Mouse (Mus musculus) heart, postnatal 4 days (tissue): Measurements from ENCODE around the gene Aif1. TPM values are rescaled to one million over a fixed set of nuclear protein-coding genes. Genes with fewer than 3 reads are reported as not detected.
"Not testable (repeated sequence)": the region's sequence is repeated elsewhere in the genome, so short reads cannot be mapped to it uniquely, and the experiment has no call there.

Experiments
- DNase-seq: peaks from one replicate; pipeline ENCODE4 v3.0.0; 2021
- total RNA-seq, 2 experiments: library from RNA; stranded (reverse); gene quantifications; 2 replicates each; pipeline ENCODE4 v1.2.3; 2021

Gene Aif1
- total RNA-seq, 2 experiments from 2014 or later: 2.9 to 3.4 TPM

DNA sequence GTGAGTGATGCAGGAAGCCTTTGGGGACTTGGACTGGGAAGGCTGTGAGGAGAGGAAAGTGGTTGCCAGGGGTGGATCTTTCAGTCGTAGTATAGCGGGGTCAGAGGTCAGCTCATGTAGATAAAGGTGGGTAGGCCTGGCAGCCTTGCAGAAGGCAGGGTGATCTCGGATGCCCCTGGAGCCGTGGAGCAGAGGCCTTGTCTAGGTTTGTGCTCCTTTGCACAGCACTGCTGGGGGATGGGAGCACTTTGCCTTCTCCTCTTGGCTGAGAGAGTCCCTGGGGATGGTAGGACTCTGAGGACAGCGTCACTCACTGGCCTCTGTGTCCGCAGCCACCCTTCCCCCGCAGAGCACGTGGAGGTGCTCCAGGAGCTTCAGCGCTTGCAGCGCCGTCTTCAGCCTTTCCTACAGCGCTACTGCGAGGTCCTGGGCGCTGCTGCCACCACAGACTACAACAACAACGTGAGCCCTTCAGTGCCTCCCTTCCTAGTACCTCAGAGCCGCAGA lies 35.3 kb downstream of the Aif1 start:
- no peak for DNase-seq

DNA sequence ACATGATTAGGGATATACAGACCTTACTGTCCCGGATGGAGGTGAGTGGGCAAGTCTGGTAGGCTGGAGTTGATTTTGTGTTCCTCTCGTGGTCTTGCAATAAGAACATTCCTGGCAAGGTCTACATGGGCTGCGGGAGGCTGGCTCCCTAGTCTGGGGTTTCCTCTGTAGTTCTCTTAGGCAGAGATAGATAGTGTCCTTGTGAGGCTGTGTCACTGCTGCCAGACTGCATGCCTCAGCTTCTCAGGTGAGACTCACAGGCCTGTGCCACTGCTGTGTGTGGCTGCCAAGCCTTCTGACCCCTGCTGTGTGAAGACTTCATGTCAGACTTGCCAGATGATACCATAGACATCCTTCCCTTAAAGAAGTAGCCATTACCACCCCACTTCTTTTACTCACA lies 36.6 kb downstream of the Aif1 start:
- DNase-seq: no peak

DNA sequence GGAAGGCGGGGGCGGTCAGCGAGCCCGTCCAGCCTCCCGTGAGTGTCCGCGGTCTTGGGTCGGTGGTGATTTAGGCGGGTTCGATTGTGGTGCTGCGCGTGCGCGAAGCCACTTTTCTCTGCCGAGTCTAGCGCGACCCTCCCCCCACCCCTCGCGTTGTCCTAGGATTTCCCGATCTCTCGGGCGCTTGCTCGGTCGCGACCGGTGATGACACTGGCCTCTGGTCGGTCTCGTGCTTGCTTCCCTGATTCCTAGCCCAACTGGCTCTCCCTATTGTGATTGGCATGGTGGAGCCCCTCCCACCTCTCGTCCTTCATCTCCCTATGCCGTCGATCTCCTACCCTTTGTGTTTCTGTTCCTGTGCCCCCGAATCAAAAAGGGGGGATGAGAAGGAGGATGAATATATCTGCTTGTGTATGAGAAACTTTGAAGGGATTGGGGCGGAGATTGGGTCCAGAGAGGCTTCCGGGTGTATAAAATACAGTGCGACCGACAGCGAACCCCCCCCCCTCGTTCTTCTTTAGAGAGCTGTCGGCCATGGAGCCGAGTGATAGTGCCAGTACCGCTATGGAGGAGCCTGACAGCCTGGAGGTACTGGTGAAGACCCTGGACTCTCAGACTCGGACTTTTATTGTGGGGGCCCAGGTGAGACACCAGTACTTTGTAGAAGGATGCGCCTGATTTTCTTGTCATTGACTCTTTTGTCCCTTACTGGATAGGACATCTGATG lies 40.1 kb downstream of the Aif1 start:
- no peak for DNase-seq

DNA sequence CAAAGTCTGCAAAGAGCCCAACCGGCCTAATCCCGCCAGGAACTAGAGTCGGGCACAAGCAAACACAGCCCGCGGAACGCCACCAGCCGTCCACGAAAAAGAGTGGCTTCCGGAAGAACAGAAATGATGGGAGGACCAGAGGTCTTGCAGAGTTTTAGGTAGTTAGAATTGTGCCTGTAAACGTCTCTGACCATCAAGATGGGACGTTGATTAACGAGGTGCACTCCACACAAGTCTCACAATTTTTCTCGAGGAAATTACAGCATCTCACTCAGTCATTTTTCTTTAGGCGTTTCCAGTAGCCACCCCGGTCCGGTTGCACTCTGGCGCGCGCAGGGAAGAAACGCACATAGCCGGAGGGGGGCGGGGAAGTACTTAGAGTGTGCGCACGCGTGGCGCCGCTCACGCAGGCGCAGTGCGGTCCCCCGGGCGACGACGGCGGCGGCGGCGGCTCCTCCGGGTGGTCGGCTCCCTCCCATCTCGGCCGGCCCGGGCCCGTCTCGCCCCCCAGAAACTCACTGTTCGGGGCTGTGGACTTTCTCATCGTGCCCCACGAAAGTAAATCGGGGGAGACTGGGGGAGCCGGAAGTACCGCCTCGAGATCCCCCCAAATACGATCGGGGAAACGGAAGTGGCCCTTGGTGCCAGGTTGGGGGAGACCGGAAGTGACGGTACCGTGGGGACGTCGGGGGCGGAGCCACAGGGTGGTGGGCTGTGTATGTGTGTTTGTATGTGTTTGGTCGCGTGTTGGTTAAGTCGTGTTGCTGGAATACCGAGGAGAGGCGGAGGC lies 40.9 kb downstream of the Aif1 start, which contains the start of gene Bag6:
TSS of gene Bag6 (plus strand) at position 378 of the 790 bp plus-strand sequence.
- DNase-seq: peak; percentile 95

DNA sequence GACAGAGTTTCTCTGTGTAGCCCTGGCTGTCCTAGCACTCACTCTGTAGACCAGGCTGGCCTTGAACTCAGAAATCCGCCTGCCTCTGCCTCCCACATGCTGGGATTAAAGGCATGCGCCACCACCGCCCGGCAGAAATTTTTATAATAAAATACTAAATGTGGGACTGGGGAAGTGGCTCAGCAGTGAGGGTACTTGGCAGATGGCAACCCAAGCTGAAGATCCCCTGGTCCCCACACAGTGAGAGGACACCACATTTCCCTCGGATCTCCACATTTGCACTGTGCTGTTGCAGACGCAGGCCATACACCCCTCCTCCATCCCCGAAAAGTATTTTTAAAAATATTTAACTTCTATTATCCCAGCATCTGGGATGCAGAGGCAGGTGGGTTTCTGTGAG lies 42.4 kb downstream of the Aif1 start:
- no peak for DNase-seq

DNA sequence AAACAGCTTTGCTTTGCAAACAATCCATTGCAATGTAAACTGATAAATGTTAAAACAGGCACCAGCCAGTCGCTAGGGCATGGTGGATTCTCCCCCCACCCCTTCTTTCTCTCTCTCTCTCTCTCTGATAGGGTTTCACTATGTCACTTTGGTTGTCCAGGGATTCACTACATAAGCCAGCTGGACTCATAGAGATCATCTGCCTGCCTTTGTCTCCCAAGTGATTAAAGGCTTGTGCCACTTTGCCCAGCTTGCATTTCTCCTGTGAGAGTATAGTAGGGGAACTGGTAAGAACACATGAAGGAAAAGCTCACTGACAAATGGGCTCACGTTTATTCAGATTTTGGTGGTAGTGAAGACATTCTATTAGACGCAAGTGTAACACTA lies 43.7 kb downstream of the Aif1 start:
- no peak for DNase-seq

DNA sequence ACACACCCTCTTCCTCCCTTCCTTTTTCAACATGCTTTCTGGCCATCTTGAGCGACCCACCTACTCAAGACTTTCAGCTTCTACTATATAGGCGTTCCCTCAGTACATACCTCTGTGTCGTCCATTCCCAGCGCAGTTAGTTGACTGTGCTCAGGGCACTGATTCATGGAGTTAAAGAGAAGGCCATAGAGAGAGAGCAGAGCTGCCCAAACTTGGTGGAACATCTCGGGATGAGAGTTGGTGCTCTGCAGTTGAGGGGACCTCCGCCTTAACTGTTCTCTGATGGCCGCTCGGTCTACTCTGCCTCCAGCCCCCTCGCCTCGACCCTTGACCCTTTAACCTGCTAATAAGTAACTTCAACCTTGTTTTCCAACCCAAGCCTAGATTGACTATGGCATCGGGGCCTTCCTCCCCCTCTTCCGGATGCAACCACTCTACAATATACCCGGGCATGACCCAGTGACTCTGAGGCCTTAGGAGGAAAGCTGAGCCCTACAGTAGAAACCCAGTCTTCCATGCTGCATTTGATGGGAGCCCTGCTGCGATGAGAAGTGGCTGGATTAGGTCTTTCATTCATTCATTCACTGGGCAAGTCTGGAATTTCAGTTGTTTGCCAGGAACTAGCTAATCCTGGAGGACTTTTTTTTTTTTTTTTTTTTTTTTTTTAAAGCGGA lies 44.2 kb downstream of the Aif1 start, which contains the start of gene Apom:
TSS of gene Apom (minus strand) at position 551 of the 674 bp plus-strand sequence.
- DNase-seq: no peak

DNA sequence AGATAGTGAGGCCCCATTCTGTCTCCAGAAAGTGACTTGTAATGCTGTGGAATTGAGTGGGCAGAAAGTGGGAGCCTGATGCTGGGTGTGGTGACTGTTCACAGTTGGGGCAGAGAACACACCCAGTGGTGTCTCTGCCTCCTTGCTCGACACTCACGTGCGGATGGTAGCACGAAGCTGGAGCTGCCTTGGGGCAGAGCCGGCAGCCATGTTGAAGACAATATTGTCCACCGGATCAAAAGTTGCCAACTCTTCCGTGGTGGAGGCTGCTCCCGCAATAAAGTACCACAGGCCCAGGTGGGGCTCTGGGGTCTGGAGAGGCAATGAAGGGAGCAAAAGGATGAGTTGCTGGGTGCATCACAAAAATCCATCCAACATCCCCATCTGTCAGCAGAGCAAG lies 44.8 kb downstream of the Aif1 start:
- DNase-seq: no peak

DNA sequence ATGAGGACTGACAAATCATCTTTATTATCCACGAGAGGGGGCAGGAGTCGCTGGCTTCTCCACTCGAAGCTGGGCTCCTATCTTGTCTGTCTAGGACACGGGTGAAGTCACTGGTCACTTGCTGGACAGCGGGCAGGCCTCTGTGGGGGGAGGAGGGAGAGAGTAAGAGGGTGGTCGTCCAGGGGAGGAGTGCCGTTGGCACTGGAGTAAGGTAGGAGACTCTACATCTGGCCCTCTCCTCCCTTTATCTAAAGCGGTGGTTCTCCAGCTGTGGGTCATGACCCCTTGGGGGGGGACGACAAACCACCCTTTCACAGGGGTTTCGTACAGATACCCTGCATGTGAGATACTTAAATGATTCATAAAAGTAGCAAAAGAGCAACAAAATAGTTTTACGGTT lies 46.9 kb downstream of the Aif1 start:
- DNase-seq: no peak

DNA sequence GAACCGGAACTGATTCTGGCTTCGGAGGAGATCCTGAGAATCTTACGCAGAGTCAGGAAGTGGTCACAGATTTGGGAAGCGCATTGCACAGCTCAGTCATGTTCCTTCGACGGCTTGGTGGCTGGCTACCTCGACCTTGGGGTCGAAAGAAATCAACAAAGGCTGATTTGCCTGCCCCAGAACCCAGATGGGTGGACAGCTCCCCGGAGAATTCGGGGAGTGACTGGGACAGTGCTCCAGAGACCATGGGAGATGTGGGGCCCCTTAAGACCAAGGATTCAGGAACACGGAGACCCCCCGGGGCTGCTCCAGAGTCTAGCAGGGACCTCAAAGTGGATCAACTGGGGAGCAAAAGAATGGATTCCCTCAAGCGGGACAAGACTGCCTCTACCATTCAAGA lies 48.9 kb downstream of the Aif1 start:
- DNase-seq: no peak

DNA sequence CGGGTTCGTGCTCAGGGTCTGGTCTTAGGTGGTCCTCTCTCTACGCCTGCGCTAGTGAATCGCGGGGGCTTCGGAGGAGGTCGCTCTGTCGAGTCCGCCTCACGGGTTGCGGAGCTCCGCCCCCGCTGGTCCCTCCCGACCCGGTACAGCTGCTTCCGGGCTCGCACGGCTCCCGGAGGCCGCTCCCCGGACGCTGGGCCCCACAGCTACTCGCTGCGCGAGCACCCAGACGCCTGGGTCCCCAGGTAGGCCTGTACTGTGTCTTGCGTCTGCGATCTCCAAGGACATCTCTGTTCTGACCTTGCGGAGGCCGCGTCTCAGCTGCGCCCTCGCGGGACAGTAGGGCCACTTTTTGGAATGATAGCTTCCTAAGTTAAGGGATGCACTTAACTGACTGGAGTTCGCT lies 49.7 kb downstream of the Aif1 start, which contains the start of gene D17H6S53E:
TSS of gene D17H6S53E (plus strand) at position 168 of the 406 bp plus-strand sequence.
- peak; percentile 81 for DNase-seq

DNA sequence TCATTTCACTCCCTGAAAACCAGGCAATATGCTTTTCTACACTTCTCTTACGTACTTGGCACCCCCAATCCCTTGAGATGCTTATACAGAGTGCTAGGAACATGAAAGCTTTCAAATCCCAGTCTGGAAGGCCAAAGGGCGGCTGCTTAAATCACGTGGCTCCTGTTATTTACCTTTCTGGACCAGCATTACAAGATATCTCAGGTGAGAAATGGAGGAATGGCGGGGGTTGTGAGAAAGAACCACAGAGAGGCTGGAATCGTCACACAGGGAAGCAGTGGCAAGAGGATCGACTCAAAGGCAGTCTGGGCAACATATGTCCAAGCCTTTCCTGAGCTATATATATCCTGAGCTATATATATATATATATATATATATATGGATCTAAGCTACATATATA lies 50.3 kb downstream of the Aif1 start:
- DNase-seq: no peak

DNA sequence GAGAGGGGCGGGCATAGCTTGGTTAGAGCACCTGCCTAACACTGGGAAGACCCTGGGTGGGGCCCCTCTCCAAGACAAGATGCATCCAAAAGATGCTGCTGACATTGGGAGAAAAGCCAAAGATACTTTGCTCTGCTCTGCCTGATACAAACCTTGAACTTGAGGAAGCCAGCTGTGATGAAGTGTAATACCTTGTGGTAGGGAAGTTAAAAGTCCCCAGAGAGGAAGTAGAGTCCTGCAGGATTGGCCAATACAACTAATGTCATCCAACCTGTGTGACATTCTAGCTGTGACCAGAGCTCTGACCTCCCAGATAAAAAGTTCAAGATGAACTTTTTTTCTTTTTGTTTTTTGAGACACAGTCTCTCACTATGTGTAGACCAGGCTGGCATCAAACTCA lies 50.8 kb downstream of the Aif1 start:
- no peak for DNase-seq

DNA sequence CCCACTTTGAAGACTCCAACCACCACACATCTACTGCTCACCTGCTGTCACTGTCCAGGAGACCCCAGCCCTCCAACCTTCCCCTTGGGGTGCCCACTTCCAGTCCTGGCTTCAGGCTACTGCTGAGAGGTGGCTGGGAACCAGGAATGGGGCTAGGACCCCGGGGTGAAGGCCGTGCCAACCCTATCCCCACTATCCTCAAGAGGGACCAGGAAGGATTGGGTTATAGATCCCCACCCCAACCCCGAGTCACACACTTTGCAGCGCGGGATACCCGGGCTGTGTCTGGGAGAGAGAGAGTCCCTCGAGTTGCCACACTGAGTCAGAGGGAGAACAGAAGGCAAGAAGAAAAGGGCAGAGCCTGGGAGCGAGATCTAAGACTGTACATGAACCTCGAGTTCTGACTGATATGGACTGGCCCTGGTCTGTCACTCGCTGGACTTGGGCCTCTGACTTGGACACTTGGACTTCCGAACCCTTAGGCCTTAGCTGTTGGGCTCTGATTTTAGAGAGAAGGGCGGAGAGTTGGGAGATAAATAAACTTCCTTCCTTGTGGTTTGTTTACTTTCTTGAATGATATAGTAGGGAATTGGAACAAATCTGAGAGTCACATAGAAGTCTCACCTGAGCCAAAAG lies 51.5 kb downstream of the Aif1 start:
- DNase-seq: not testable (repeated sequence)

DNA sequence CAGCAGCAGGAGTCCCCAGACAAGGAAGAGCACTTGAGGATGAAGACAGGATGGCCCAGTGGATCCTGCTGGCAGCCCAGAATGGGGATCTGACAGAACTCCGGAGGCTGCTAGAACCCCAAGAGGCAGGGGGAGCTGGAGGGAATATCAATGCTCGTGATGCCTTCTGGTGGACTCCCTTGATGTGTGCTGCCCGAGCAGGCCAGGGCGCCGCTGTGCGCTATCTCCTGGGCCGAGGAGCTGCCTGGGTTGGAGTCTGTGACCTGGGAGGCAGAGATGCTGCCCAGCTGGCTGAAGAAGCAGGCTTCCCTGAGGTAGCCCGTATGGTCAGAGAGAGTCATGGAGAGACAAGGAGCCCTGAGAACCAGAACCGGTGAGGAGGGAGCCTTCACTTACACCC lies 52.6 kb downstream of the Aif1 start:
- DNase-seq: not testable (repeated sequence)

DNA sequence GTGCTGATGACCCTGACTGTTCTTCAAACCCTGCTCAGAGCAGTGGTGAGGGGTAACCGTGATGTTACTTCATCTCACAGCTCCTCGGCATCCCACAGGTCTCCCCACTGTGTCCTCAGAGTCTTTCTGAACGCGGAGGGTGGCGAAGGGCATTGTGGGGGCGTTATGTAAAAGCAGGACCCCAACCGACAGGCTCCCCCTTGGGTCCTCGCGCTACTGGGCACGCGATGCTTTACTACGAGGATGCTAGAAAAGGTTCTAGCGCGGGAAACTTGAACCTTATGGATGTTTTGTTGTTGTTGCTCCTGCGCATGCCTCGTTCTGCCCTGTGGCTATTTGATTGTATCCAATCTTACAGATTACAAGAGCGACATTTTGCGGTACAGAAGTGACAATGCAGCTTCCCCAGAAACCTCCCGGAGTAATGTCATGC lies 54.0 kb downstream of the Aif1 start, which contains the start of gene Csnk2b:
TSS of gene Csnk2b (minus strand) at position 183 of the 433 bp plus-strand sequence.
- DNase-seq: peak; percentile 55

DNA sequence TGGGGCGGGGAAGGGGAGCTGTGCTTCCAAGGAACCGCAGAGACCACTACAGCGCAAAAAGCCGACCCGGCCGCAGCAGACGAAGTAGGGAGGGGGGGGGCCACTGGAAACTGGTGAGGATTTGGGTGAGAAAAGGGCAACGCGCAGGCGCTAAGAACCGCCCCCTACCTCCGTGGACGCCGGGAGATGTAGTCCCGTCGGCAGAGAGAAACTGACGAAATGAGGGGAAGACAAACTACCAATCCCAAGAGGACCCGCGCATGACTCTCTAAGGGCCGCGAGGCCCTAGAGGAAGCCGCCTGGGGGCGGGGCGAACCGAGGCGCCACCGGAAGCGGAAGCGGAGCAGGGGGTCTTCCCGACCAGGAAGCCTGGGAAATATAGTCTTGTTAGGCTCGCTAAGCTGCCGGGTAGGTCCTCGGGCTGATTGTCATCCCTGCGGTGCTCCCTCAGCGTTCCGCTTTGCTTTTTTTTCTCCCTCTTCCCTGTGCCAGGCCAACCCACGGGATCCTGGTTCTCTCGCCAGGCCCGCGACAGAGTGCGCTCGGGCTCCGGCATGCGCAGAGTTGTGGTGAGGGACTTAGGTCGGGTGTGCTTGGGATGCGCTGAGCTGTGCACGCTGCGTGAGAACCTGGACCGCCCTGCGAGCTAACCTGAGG lies 54.6 kb downstream of the Aif1 start, which contains the start of gene Gpank1:
TSS of gene Gpank1 (plus strand) at position 313 of the 657 bp plus-strand sequence.
- DNase-seq: peak; percentile 99
